Mouse (Mus musculus) G1E (cell line): ENCODE results near the gene Atp8b4. TPM values are rescaled to one million over a fixed set of nuclear protein-coding genes. Genes with fewer than 3 reads are reported as not detected.
"Not testable (repeated sequence)": the region's sequence is repeated elsewhere in the genome, so short reads cannot be mapped to it uniquely, and the experiment has no call there.

ENCODE experiments used
- ATAC-seq: 2 replicates; pipeline ENCODE4 v1.8.0; 2016; ENCODE audit warnings: mild to moderate bottlenecking; ENCODE audit not compliant: insufficient number of reproducible peaks, poor library complexity, low FRiP score, severe bottlenecking; ENCODE audit errors: extremely low read depth
- DNase-seq: peaks from one replicate; pipeline ENCODE4 v3.0.0; 2012; ENCODE audit warnings: low spot score
- H3K27me3 ChIP-seq: 2 replicates; pipeline ENCODE4 v1.6.1; 2012; ENCODE audit warnings: mild to moderate bottlenecking, low read length, inconsistent platforms; ENCODE audit not compliant: insufficient read depth
- H3K36me3 ChIP-seq: replicated peaks from 2 replicates; pipeline ENCODE3; 2012; ENCODE audit warnings: mild to moderate bottlenecking, inconsistent platforms
- H3K4me1 ChIP-seq: 2 replicates; pipeline ENCODE4 v1.6.1; 2012; ENCODE audit warnings: low read depth, low read length, inconsistent platforms, mixed read lengths; ENCODE audit not compliant: insufficient read depth
- H3K4me3 ChIP-seq: 2 replicates; pipeline ENCODE4 v1.5.1; 2012; ENCODE audit warnings: low read depth, mild to moderate bottlenecking, inconsistent platforms, low read length, moderate library complexity, mixed read lengths
- H3K9me3 ChIP-seq: replicated peaks from 2 replicates; pipeline ENCODE4 v1.6.1; 2012; ENCODE audit warnings: inconsistent platforms
- CTCF ChIP-seq: IDR thresholded peaks from 2 replicates; pipeline ENCODE4 v1.5.1; 2012; ENCODE audit warnings: low read depth, low read length, inconsistent platforms, mixed read lengths
- GATA1 ChIP-seq: IDR thresholded peaks from 2 replicates; pipeline ENCODE4 v1.6.1; 2012; ENCODE audit warnings: borderline replicate concordance, low read length, inconsistent platforms, mixed read lengths
- GATA2 ChIP-seq: IDR thresholded peaks from 2 replicates; pipeline ENCODE4 v1.6.1; 2012; ENCODE audit warnings: low read depth, low read length, inconsistent platforms, borderline replicate concordance
- POLR2AphosphoS5 ChIP-seq: IDR thresholded peaks from 2 replicates; pipeline ENCODE4 v1.6.1; 2012; ENCODE audit warnings: low read depth, low read length, inconsistent platforms; ENCODE audit not compliant: insufficient replicate concordance
- TAL1 ChIP-seq: conservative IDR thresholded peaks from 2 replicates; pipeline ENCODE4 v1.6.1; 2012; ENCODE audit warnings: low read depth, low read length, inconsistent platforms, mixed read lengths
- polyA plus RNA-seq: library from polyadenylated mRNA; stranded (reverse); fragments of >175 nt; gene quantifications from 2 replicates; pipeline ENCODE4 v1.2.3, GENCODE M21; 2012
- total RNA-seq, 2 experiments: library from RNA; stranded (forward) in 1 of 2; stranded (reverse) in 1 of 2; fragments of 200-1000 nt in 1 of 2; fragments of >200 nt in 1 of 2; fragmentation: Nextera tagmentation in 1 of 2; gene quantifications; 2 replicates each; pipeline ENCODE4 v1.2.3; 2014 to 2017

The Atp8b4 gene
- total and polyA plus RNA-seq, 3 experiments = under 0.01 to 0.02 TPM; not detected in 1

GRCm38 (mm10) chr2:126475681-126476410, 24.6 kb downstream of the Atp8b4 start:
- Histone ChIP-seq H3K4me3 (no peak overlapping the region), H3K9me3 (no peaks in the 10 kb centered on the region), H3K27me3 (peaks cover 5% of the 10 kb centered on the region; the same call in 1 of the 2 replicates), H3K4me1 (peaks cover 6% of the 10 kb centered on the region; the same call in 1 of the 2 replicates), H3K36me3 (no peaks in the 10 kb centered on the region)
- ATAC-seq (peak; percentile 28; the same call in 1 of the 2 replicates), DNase-seq (peak; percentile 1)
- TF ChIP-seq GATA1 (no peak), CTCF (no peak)

DNA sequence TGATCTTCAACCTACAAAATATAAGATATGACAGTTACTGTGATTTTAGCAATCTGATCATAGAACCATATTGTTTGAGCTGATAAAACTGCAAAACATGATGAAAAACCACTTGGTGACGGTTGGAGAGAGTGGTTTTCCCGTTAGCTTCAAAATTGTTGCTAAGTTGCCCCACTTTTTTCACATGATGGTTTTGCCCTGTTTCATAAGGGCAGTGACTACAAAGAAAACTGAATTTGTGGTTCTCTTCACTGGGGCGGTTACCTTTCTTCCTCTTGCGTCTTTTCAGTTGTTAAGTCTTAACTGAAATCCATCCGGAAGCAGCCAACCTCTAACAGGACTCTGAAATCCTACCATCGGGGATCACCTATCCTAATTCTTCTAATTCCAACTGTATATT, 26.5 kb downstream of the Atp8b4 start:
- no peak for TF ChIP-seq TAL1
- TF ChIP-seq CTCF = no peak
- TF ChIP-seq POLR2AphosphoS5 = no peak
- no peak for TF ChIP-seq GATA2
- TF ChIP-seq GATA1 = no peak
- H3K4me1 ChIP-seq = peaks cover 6% of the 10 kb centered on the region; the same call in 1 of the 2 replicates

GRCm38 (mm10) chr2:126472836-126473235, 27.6 kb downstream of the Atp8b4 start:
- Histone ChIP-seq H3K4me1 (peaks cover 6% of the 10 kb centered on the region; the same call in 1 of the 2 replicates), H3K4me3 (no peak overlapping the region), H3K27me3 (peaks cover 8% of the 10 kb centered on the region), H3K36me3 (no peaks in the 10 kb centered on the region), H3K9me3 (no peaks in the 10 kb centered on the region)
- ATAC-seq (no peak), DNase-seq (no peak)
- TF ChIP-seq GATA1 = no peak
- no peak for TF ChIP-seq GATA2
- no peak for TF ChIP-seq POLR2AphosphoS5
- TF ChIP-seq CTCF = no peak
- TF ChIP-seq TAL1 = no peak

More for the DNA sequence above, 26.5 kb downstream of the Atp8b4 start:
- Histone ChIP-seq H3K27me3 (peaks cover 5% of the 10 kb centered on the region; the same call in 1 of the 2 replicates), H3K4me3 (no peak overlapping the region), H3K9me3 (no peaks in the 10 kb centered on the region), H3K36me3 (no peaks in the 10 kb centered on the region)
- no peak for ATAC-seq
- DNase-seq = no peak

DNA sequence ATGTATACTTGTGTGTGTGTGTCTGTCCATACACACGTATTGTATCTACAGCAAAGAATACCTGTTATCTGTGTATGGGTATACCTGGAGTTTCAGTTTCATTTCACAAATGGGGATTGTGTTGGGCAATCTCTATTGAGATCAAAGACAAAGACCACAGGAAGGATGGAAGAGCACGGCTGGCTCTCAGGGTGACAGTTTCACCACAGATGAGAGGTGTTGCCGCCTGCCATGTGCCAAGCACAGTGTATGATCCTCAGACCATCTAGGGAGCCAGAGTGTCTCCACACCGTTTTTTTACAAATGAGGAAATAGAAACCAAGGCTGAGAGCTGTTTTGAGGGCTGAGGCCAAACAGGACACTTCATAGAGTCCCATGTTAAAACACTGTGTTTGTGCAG, 32.7 kb downstream of the Atp8b4 start:
- TF ChIP-seq GATA1 (no peak), CTCF (no peak), GATA2 (no peak), POLR2AphosphoS5 (no peak), TAL1 (no peak)
- Histone ChIP-seq H3K27me3 (peaks cover 7% of the 10 kb centered on the region; the same call in 1 of the 2 replicates), H3K4me3 (no peak overlapping the region), H3K36me3 (no peaks in the 10 kb centered on the region), H3K9me3 (no peaks in the 10 kb centered on the region), H3K4me1 (no peaks in the 10 kb centered on the region)
- no peak for DNase-seq
- no peak for ATAC-seq

- ATAC-seq = no peak
- H3K27me3 ChIP-seq = peaks cover 7% of the 10 kb centered on the region; the same call in 1 of the 2 replicates
- no peak overlapping the region for H3K4me3 ChIP-seq
- no peaks in the 10 kb centered on the region for H3K9me3 ChIP-seq
- DNase-seq = no peak
- no peaks in the 10 kb centered on the region for H3K36me3 ChIP-seq
- no peak for TF ChIP-seq GATA2
- no peak for TF ChIP-seq CTCF
- no peak for TF ChIP-seq TAL1
- no peak for TF ChIP-seq GATA1
- no peak for TF ChIP-seq POLR2AphosphoS5
- H3K4me1 ChIP-seq = no peaks in the 10 kb centered on the region
Observed at GRCm38 (mm10) chr2:126466391-126467134, 33.9 kb downstream of the Atp8b4 start.

DNA sequence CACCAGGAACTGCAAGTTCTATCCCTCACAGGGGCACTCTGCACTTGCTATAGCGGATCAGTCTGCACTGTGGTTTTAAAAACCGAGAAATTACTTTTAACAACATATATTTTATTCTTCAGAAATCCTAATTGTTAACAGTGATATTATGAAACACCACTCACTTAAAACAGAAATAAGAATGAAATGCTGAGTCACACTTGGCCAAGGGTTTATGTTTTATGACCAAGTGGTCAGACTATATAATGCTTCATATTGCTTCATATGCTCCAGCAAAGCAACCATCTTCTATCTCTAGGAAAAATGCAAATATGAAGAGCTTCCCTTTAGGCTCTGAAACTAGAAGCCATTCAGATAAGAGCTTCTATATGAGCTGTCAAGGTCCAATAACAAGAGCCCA, 41.8 kb downstream of the Atp8b4 start:
- H3K9me3 ChIP-seq = no peaks in the 10 kb centered on the region
- H3K27me3 ChIP-seq = no peaks in the 10 kb centered on the region
- DNase-seq = no peak
- no peaks in the 10 kb centered on the region for H3K36me3 ChIP-seq
- TF ChIP-seq CTCF = no peak
- no peak for TF ChIP-seq GATA1
- no peak for TF ChIP-seq GATA2
- TF ChIP-seq POLR2AphosphoS5 = no peak
- no peak for TF ChIP-seq TAL1
- no peak for ATAC-seq
- no peak overlapping the region for H3K4me3 ChIP-seq
- H3K4me1 ChIP-seq = no peaks in the 10 kb centered on the region

- H3K9me3 ChIP-seq, ATAC-seq: not testable (repeated sequence)
Observed at GRCm38 (mm10) chr2:126457759-126458158, 42.7 kb downstream of the Atp8b4 start.

More at GRCm38 (mm10) chr2:126457759-126458158, 42.7 kb downstream of the Atp8b4 start:
- not testable (repeated sequence) for DNase-seq, H3K36me3 ChIP-seq, H3K4me3 ChIP-seq, H3K4me1 ChIP-seq, H3K27me3 ChIP-seq
